Mouse (Mus musculus) CH12.LX (cell line): ENCODE measurements at regions not wholly inside any gene's neighbourhood (a gene's known extent, or its start where the extent isn't known, plus 50 kb on each side); places are given as distances from the start of the nearest gene placed in this dataset.

ENCODE experiments used
- CTCF ChIP-seq, 2 experiments: IDR thresholded peaks in 1 of 2; conservative IDR thresholded peaks in 1 of 2; 2 replicates each; pipeline ENCODE4 v1.5.1; 2011 to 2012; ENCODE audit warnings: low read depth in 2 of 2, low read length in 2 of 2, improper control_type of control experiment in 1 of 2, inconsistent platforms in 1 of 2, mild to moderate bottlenecking in 1 of 2, moderate library complexity in 1 of 2
- EP300 ChIP-seq: IDR thresholded peaks from 2 replicates; pipeline ENCODE4 v1.6.1; 2011; ENCODE audit warnings: low read length, improper control_type of control experiment
- ETS1 ChIP-seq: conservative IDR thresholded peaks from 2 replicates; pipeline ENCODE4 v1.6.1; 2012; ENCODE audit warnings: low read depth, mild to moderate bottlenecking, inconsistent platforms, low read length, improper control_type of control experiment, moderate library complexity
- HCFC1 ChIP-seq: IDR thresholded peaks from 2 replicates; pipeline ENCODE4 v1.6.1; 2012; ENCODE audit warnings: low read depth, mild to moderate bottlenecking, inconsistent platforms, low read length, improper control_type of control experiment
- JUN ChIP-seq: IDR thresholded peaks from 2 replicates; pipeline ENCODE4 v1.6.1; 2011; ENCODE audit warnings: low read depth, mild to moderate bottlenecking, low read length, improper control_type of control experiment, moderate library complexity; ENCODE audit not compliant: insufficient read depth
- MAFK ChIP-seq: IDR thresholded peaks from 2 replicates; pipeline ENCODE4 v1.6.1; 2011; ENCODE audit warnings: low read length, improper control_type of control experiment; ENCODE audit not compliant: insufficient replicate concordance
- MAX ChIP-seq: IDR thresholded peaks from 2 replicates; pipeline ENCODE4 v1.6.1; 2011; ENCODE audit warnings: low read length, improper control_type of control experiment
- MXI1 ChIP-seq: IDR thresholded peaks from 2 replicates; pipeline ENCODE4 v1.6.1; 2011; ENCODE audit warnings: mild to moderate bottlenecking, low read depth, low read length, improper control_type of control experiment
- RCOR1 ChIP-seq: conservative IDR thresholded peaks from 2 replicates; pipeline ENCODE4 v1.6.1; 2012; ENCODE audit warnings: low read depth, mild to moderate bottlenecking, inconsistent platforms, low read length, improper control_type of control experiment
- SMC3 ChIP-seq: IDR thresholded peaks from 2 replicates; pipeline ENCODE4 v1.6.1; 2011; ENCODE audit warnings: low read depth, low read length, improper control_type of control experiment
- UBTF ChIP-seq: IDR thresholded peaks from 2 replicates; pipeline ENCODE4 v1.6.1; 2012; ENCODE audit warnings: low read depth, mild to moderate bottlenecking, inconsistent platforms, low read length, improper control_type of control experiment, moderate library complexity
- ZNF384 ChIP-seq: IDR thresholded peaks from 2 replicates; pipeline ENCODE4 v1.6.1; 2012; ENCODE audit warnings: low read depth, low read length, improper control_type of control experiment, inconsistent platforms

DNA sequence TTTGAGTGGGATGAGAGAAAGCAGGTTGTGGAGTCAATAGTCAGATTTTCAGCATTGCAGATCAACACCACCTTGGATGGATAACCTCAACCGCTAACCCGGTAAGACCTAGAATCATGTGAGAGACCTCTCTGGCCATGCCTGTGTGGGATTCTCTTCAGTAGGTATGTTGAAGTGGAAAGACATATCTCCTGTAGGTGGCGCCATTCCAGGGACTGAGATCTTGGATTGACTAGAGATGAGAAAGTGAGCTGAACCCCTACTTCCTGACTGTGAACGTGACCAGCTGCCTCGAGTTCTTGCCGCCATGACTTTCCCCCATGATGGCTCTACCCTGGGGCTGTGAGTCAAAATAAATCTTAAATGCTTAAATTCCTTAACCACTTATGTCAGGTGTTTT lies 102.7 kb downstream of the Eva1a start:
- no peak for TF ChIP-seq CTCF (conservative IDR thresholded peaks at IDR 0.05 in 1 of 2, IDR thresholded peaks at IDR 0.05 in 1 of 2; ENCODE audit: low read depth in 2 of 2, low read length in 2 of 2)
- no peak for TF ChIP-seq JUN
- no peak for TF ChIP-seq MAX
- no peak for TF ChIP-seq UBTF
- TF ChIP-seq SMC3: no peak
- no peak for TF ChIP-seq HCFC1
- TF ChIP-seq RCOR1: no peak
- no peak for TF ChIP-seq MXI1
- TF ChIP-seq ZNF384: no peak
- TF ChIP-seq EP300: no peak
- TF ChIP-seq MAFK: no peak
- no peak for TF ChIP-seq ETS1
